Mouse (Mus musculus) cerebellum, adult 9-11 months (tissue): ENCODE measurements around the gene Vmn1r195.
"Not testable (repeated sequence)": the region's sequence is repeated elsewhere in the genome, so short reads cannot be mapped to it uniquely, and the experiment has no call there.

Experiments used
- DNase-seq: peaks from one replicate; pipeline ENCODE4 v3.0.0; 2022

Gene Vmn1r195

GRCm38 (mm10) chr13:22270222-22270621 is at the start of gene Vmn1r195:
TSS of gene Vmn1r195 (plus strand) at chr13:22270522.
- DNase-seq: not testable (repeated sequence)

GRCm38 (mm10) chr13:22223060-22223459 is 47.3 kb upstream of the Vmn1r195 start, which contains the start of gene Vmn1r193:
TSS of gene Vmn1r193 (minus strand) at chr13:22223160.
- DNase-seq: not testable (repeated sequence)

- no peak for DNase-seq
Measured at GRCm38 (mm10) chr13:22243915-22244314, 26.4 kb upstream of the Vmn1r195 start, which contains the start of gene Vmn1r194. TSS of gene Vmn1r194 (plus strand) at chr13:22244215.

DNA sequence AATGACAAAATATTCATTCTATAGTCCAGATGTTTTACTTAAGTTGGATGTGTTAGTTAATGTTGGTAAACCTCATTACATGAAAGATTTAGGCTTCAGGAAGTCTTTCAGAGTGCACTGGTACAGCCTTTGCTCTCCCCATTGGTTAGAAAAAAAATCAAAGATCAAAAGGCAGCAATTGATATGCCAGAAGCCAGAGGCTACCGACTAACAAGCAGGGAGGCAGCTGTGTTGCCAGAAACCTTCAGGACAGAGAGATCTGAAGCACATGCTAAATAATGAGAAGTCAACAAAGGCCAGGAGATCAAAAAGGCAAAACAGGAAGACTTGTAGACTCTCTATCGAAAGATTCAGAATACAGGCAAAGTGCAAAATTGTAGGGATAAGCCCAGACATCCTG is 1.4 kb downstream of the Vmn1r195 start:
- no peak for DNase-seq

- DNase-seq: no peak
Measured at GRCm38 (mm10) chr13:22284578-22284977, 14.3 kb downstream of the Vmn1r195 start.

DNA sequence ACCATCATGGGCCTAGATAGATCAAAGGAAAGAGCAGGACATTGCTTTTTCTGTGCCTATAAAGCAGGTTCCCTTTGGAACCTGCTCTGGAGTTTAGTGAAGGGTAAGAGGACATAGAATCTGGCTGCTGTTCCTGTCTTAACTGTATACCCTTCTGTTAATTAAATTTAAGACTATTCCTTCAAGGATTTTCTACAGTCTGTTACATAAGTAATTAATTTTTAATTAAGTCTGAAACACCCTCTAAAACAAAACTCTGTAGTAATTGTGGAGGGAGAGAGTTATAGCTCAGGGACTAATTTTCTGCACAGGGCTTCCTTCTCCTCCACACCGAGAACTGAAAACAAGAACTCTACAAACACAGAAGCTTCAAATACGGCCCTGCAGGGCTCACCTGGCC is 19.3 kb downstream of the Vmn1r195 start, which contains the start of gene Vmn1r196:
TSS of gene Vmn1r196 (plus strand) at position 301 of the 400 bp plus-strand sequence.
- DNase-seq: no peak

GRCm38 (mm10) chr13:22308075-22308474 is 37.8 kb downstream of the Vmn1r195 start:
- not testable (repeated sequence) for DNase-seq

- no peak for DNase-seq
Measured at GRCm38 (mm10) chr13:22315361-22315760, 45.0 kb downstream of the Vmn1r195 start.

DNA sequence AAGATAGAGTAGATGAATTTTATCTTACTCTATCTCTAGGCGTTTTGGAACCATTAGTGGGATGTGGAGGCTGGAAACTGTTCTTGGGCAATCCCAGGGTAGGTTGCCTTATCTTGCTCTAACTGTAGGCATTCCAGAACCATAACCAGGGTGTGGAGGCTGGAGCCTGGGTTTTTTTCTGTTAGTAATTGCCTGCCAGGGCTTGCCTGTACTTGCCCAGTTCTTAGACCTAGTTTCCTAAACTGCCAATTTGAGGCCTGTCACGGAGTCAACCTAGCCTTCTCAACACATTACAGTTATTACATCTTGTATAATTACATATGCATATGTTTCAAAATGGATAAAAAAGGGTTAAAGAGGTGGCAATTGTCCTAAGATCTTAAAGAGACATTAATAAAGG is 47.0 kb downstream of the Vmn1r195 start:
- no peak for DNase-seq

DNA sequence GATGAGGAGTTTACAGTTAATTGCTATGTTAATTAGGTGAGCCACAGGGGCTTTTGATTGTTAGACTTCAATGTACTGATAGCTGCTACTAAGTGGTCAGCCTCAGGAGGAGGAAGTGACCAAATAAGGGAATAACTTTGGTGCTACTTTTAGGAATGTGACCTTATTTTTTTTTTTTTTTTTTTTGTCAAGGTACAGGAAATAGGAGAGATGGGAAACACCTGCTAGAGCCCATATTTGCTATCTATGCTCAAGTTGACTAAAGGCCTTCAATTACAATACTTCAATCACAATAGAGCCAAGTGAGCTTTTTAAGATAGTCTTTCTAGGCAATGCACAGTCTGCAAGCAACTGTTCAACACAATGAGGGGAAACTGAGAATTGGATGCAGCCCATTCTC is 49.8 kb downstream of the Vmn1r195 start:
- no peak for DNase-seq

DNA sequence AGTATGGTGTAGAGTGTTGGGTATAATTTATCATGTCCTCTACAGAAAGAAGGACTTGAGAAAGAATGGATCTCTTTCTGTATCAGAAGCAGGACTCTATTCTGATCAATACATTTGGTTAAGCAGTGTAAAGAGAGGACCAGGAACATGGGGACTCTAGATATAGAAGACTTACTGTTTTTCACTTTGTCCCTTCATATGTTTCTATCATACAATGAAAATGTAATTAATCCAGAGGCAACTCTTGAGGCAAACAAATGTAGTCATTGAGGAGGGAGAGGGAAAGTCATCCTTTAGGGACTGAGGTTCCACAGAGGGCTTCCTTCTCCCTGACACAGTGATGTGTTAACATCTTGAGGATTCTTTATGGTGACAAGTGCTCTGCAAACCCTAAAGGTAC is 54.0 kb downstream of the Vmn1r195 start, which contains the start of gene Vmn1r197:
TSS of gene Vmn1r197 (plus strand) at position 301 of the 400 bp plus-strand sequence.
- DNase-seq: no peak
